Mouse (Mus musculus) forebrain, embryonic 11.5 days (tissue): ENCODE measurements around the gene Prr18. TPM values are rescaled to one million over a fixed set of nuclear protein-coding genes. Genes with fewer than 3 reads are reported as not detected.

Source experiments
- ATAC-seq: fragments of 200-750 bp; cut with Nextera tagmentation; replicated peaks from 2 replicates; pipeline ENCODE4 v1.8.0; 2017; ENCODE audit warnings: moderate TSS enrichment; ENCODE audit not compliant: low FRiP score
- DNase-seq: peaks from one replicate; pipeline ENCODE4 v3.0.0-alpha.2; 2017; ENCODE audit warnings: low spot score
- H3K27ac ChIP-seq: fragments of 300-500 bp; sonication (generic); 2 replicates; pipeline ENCODE4 v1.5.1; 2014; ENCODE audit warnings: low read depth, low read length
- H3K27me3 ChIP-seq: fragments of 300-500 bp; sonication (generic); 2 replicates; pipeline ENCODE4 v1.6.1; 2014; ENCODE audit warnings: mild to moderate bottlenecking, low read length, mixed read lengths; ENCODE audit not compliant: control insufficient read depth, insufficient read depth
- H3K36me3 ChIP-seq: fragments of 300-500 bp; sonication (generic); 2 replicates; pipeline ENCODE4 v1.6.1; 2014; ENCODE audit warnings: mild to moderate bottlenecking, low read length, moderate library complexity, mixed read lengths; ENCODE audit not compliant: control insufficient read depth, insufficient read depth
- H3K4me1 ChIP-seq: fragments of 300-500 bp; sonication (generic); replicated peaks from 2 replicates; pipeline ENCODE4 v1.6.1; 2014; ENCODE audit warnings: low read length, mixed read lengths; ENCODE audit not compliant: control insufficient read depth, insufficient read depth
- H3K4me2 ChIP-seq: fragments of 300-500 bp; sonication (generic); 2 replicates; pipeline ENCODE4 v1.6.1; 2014; ENCODE audit warnings: low read depth, mild to moderate bottlenecking, low read length, moderate library complexity, mixed read lengths; ENCODE audit not compliant: severe bottlenecking
- H3K4me3 ChIP-seq: fragments of 300-500 bp; sonication (generic); 2 replicates; pipeline ENCODE4 v1.5.1; 2014; ENCODE audit warnings: low read depth, low read length
- H3K9ac ChIP-seq: fragments of 300-500 bp; sonication (generic); 2 replicates; pipeline ENCODE4 v1.6.1; 2014; ENCODE audit warnings: low read length
- H3K9me3 ChIP-seq: fragments of 300-500 bp; sonication (generic); 2 replicates; pipeline ENCODE4 v1.6.1; 2016; ENCODE audit warnings: low read length, mixed read lengths; ENCODE audit not compliant: control insufficient read depth
- WGBS: fragments of 180-500 bp; shearing (Covaris S2); extraction: QIAGEN DNeasy Blood & Tissue Kit; methylation state at CpG from one replicate; pipeline ENCODE4 v1.1.7; 2014; 5-methylcytosine and 5-hydroxymethylcytosine counted together
- polyA plus RNA-seq: library from polyadenylated mRNA; unstranded; fragments of >200 nt; fragmentation: Nextera tagmentation; extraction: Ambion mirVana; gene quantifications from 2 replicates; pipeline ENCODE4 v1.2.1, GENCODE M21; 2014

Gene Prr18
- polyA plus RNA-seq, 1 experiment from 2014 or later: 1.2 TPM

DNA sequence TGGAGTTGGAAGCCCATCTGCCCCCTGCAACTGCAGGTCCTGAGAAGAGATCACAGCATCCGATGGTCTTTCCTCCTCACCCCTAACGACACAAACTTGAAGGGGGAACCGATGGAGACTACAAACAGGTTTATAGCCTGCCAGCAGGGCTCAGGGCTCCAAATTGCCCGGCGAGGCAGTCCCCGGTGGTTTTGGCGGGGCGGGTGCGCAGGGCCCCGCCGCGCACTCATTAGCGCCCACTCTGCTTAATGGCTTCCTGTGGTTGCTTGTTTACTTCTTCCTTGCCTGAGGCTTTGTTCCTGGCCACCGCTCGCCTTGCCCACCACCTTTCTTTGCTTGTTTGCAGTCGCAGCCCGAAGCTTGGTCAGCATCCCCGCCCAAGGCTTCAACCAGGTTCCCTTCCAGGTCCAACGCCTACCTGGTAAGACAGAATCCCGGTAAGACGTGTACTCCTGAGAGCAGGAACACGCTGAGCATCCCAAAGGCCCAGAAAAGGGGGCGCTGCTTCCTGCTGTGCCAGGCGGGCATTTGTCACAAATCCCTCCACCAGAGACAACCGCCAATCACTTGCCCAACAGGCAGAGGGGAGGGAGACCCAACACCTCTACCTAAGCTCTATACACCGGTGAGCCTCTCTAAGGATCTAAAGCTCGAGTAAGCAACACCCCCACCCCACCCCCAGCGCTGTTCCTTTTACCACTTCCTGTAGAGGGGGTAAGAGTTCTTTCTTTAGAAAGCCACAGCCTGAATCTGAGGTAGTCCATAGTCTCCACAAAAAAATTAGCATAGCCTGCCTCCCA is 51.9 kb downstream of the Prr18 start:
- peak overlapping the region; percentile 52 for H3K4me2 ChIP-seq
- no peaks in the 10 kb centered on the region for H3K9me3 ChIP-seq
- H3K27ac ChIP-seq: no peak overlapping the region
- no peak for ATAC-seq
- peak overlapping the region; percentile 14 for H3K9ac ChIP-seq
- WGBS: under 1% methylated on average over 28 of the region's 28 CpGs
- H3K27me3 ChIP-seq: peaks cover 31% of the 10 kb centered on the region
- H3K4me3 ChIP-seq: peak overlapping the region; percentile 19
- no peaks in the 10 kb centered on the region for H3K36me3 ChIP-seq
- H3K4me1 ChIP-seq: peaks cover 6% of the 10 kb centered on the region; the same call in 1 of the 2 replicates
- no peak for DNase-seq

DNA sequence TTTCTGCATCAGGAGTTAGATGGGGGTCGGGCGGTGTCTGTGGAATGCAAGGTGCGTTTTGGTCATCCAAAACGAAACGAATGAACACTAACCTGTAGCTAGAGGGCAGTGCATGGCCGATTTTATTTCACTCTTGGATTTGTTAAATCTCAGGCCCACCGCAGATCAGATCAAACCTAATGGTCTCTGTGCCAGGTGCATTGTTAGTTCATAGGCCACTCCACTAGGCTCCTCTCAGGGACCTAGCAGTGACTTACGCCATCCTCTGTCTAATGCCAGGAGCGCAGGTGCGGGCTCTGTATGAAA is 52.5 kb downstream of the Prr18 start:
- WGBS: 7% methylated on average over 10 of the region's 10 CpGs
- no peak overlapping the region for H3K4me3 ChIP-seq
- H3K27me3 ChIP-seq: peaks cover 31% of the 10 kb centered on the region
- H3K27ac ChIP-seq: no peak overlapping the region
- no peaks in the 10 kb centered on the region for H3K9me3 ChIP-seq
- no peaks in the 10 kb centered on the region for H3K36me3 ChIP-seq
- H3K9ac ChIP-seq: no peak overlapping the region
- peaks cover 6% of the 10 kb centered on the region; the same call in 1 of the 2 replicates for H3K4me1 ChIP-seq
- DNase-seq: no peak
- ATAC-seq: no peak
- H3K4me2 ChIP-seq: peak overlapping the region; percentile 52; the same call in 1 of the 2 replicates

DNA sequence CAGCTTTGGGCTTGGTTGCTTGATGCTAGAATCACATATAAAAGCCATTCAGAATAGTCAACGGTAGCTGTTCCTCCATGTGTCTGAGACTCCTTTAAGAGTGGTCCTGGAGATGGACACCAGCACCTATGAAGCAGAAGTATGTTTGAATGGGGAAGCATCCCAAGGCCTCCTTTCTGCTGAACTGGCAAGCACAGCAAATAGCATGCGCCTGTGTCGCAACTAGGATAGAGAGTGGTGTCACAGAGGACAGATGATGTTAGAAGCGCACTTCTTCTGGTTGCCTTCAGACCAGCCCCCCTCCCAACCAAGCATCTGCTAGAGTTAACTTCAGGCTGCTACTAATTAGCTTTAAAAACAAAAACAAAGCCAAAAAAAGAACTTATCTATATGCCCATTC is 53.2 kb downstream of the Prr18 start:
- Histone ChIP-seq H3K4me2 (no peak overlapping the region), H3K9me3 (no peaks in the 10 kb centered on the region), H3K36me3 (no peaks in the 10 kb centered on the region), H3K27me3 (peaks cover 31% of the 10 kb centered on the region), H3K4me1 (peaks cover 6% of the 10 kb centered on the region; the same call in 1 of the 2 replicates), H3K9ac (no peak overlapping the region), H3K4me3 (no peak overlapping the region), H3K27ac (no peak overlapping the region)
- ATAC-seq (no peak), DNase-seq (no peak)
- 48% methylated on average over 4 of the region's 4 CpGs for WGBS

Other genes with a start within 250 kb of the Prr18 start
- 0.21 TPM in 1 of 2 replicates, not detected in the other for gene Gm49673, start 189.7 kb upstream of the Prr18 start, polyA plus RNA-seq
- 13.6 and 14.1 TPM in 2 replicates for gene Rnaset2a, start 189.4 kb upstream of the Prr18 start, polyA plus RNA-seq
- gene Fgfr1op, start 172.0 kb upstream of the Prr18 start, polyA plus RNA-seq: 49.9 and 55.5 TPM in 2 replicates
- gene Ccr6, start 101.4 kb upstream of the Prr18 start, polyA plus RNA-seq: not detected in 2 replicates
- 87.7 and 87.9 TPM in 2 replicates for gene Mpc1, start 54.6 kb upstream of the Prr18 start, polyA plus RNA-seq
- gene Sft2d1, start 26.4 kb upstream of the Prr18 start, polyA plus RNA-seq: 54.8 and 69.1 TPM in 2 replicates
- gene T2, start 18.5 kb downstream of the Prr18 start, polyA plus RNA-seq: 0.33 and 0.59 TPM in 2 replicates
- 0.36 and 0.67 TPM in 2 replicates for gene T, start 97.0 kb downstream of the Prr18 start, polyA plus RNA-seq
- gene Pde10a, start 187.9 kb downstream of the Prr18 start, polyA plus RNA-seq: 7.8 and 9.0 TPM in 2 replicates
- gene Gm17087, start 229.5 kb downstream of the Prr18 start, polyA plus RNA-seq: not detected in 2 replicates